ENCODE assay signal across 12 mouse cellular contexts in genomic region chr7:121141274-121141673, GRCm38 (mm10). TPM values are rescaled to one million over a fixed set of nuclear protein-coding genes. Genes with fewer than 3 reads are reported as not detected.
"Had no signal": no experiment of that assay in that cellular context is flagged by ENCODE, and none has a peak within 500 bp of the region (broad histone marks: within the 10 kb centered on the region; RNA-seq: fewer than 3 reads in every experiment).

No protein-coding gene starts in this region.

- DNase-seq: kidney, adult 2 months; kidney, postnatal 25 days; liver; lung, adult 18-20 months; lung, postnatal 10 days; lung, postnatal 36 days; thymus, adult 2 months; thymus, postnatal 14 days; thymus, postnatal 4 days had no signal

- ATAC-seq: intestine, postnatal 0 days; liver, embryonic 12.5 days had no signal

RNA-seq across cellular contexts. Expression of gene Otoa, which starts 59.8 kb away (rescaled TPM):
- total RNA-seq: midbrain, postnatal 0 days had no signal
